Mouse (Mus musculus) retina, adult 2 months (tissue): ENCODE results near the gene Cyp1b1.

ENCODE experiments used
- DNase-seq: peaks from one replicate; pipeline ENCODE4 v3.0.0-alpha.2; 2012; ENCODE audit warnings: low read depth, low spot score

The Cyp1b1 gene

GRCm38 (mm10) chr17:79714931-79715637, at the start of gene Cyp1b1:
Cyp1b1 (minus strand) TSS chr17:79715061.
- DNase-seq, result no peak

GRCm38 (mm10) chr17:79761841-79762240, 47.0 kb upstream of the Cyp1b1 start:
- DNase-seq, result no peak

- no peak for DNase-seq
These were observed 39.0 kb upstream of the Cyp1b1 start for GRCm38 (mm10) chr17:79753831-79754230.

GRCm38 (mm10) chr17:79752836-79753235, 38.0 kb upstream of the Cyp1b1 start:
- no peak for DNase-seq

- no peak for DNase-seq
These were observed 36.9 kb upstream of the Cyp1b1 start for GRCm38 (mm10) chr17:79751661-79752191.

- DNase-seq, result no peak
These were observed 34.8 kb upstream of the Cyp1b1 start for GRCm38 (mm10) chr17:79749647-79750046.

- DNase-seq, result no peak
These were observed 32.1 kb upstream of the Cyp1b1 start for GRCm38 (mm10) chr17:79746954-79747353.

- no peak for DNase-seq
These were observed 31.3 kb upstream of the Cyp1b1 start for GRCm38 (mm10) chr17:79746146-79746591.

- DNase-seq, result no peak
These were observed 30.3 kb upstream of the Cyp1b1 start for GRCm38 (mm10) chr17:79745051-79745731.

- no peak for DNase-seq
These were observed 28.6 kb upstream of the Cyp1b1 start for GRCm38 (mm10) chr17:79743507-79743906.

- DNase-seq, result no peak
These were observed 27.8 kb upstream of the Cyp1b1 start for GRCm38 (mm10) chr17:79742635-79743034.

- DNase-seq, result no peak
These were observed 24.1 kb upstream of the Cyp1b1 start for GRCm38 (mm10) chr17:79738847-79739498.

- DNase-seq, result no peak
These were observed 22.7 kb upstream of the Cyp1b1 start for GRCm38 (mm10) chr17:79737598-79737997.

GRCm38 (mm10) chr17:79733039-79733438, 18.2 kb upstream of the Cyp1b1 start:
- DNase-seq, result no peak

GRCm38 (mm10) chr17:79730988-79731387, 16.1 kb upstream of the Cyp1b1 start:
- no peak for DNase-seq

- no peak for DNase-seq
These were observed 14.0 kb upstream of the Cyp1b1 start for GRCm38 (mm10) chr17:79728585-79729503.

- DNase-seq, result no peak
These were observed 13.3 kb upstream of the Cyp1b1 start for GRCm38 (mm10) chr17:79728053-79728584.

GRCm38 (mm10) chr17:79726613-79727012, 11.8 kb upstream of the Cyp1b1 start:
- no peak for DNase-seq

- no peak for DNase-seq
These were observed 5.8 kb upstream of the Cyp1b1 start for GRCm38 (mm10) chr17:79720681-79721080.

GRCm38 (mm10) chr17:79715649-79716143, 835 bp upstream of the Cyp1b1 start:
- peak; percentile 53 for DNase-seq
